Mouse (Mus musculus): Measurements from ENCODE around the gene Nnmt.

DNA sequence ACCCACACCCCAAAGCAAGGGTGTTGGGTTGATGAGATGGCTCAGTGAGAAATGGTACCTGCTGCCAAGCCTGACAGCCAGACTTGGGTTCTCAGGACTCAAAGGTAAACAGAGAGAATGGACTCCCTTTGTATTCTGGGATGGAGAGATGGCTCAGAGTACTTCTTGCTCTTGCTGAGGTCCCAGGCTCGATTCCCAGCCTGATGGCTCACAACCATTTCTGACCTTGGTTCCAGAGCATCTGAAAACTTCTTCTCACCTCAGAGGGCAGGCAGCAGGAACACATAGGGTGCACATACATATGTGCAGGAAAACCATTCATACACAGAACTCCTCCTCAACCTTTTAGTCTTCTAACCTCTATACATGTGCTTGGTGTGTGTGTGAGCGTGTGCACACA, 45.9 kb upstream of the Nnmt start:
- TF ChIP-seq EP300 (IDR thresholded peaks at IDR 0.05) = no peak
- TF ChIP-seq CTCF (IDR thresholded peaks at IDR 0.05) = no peak

Data from lung, postnatal 0 days (tissue).